Mouse (Mus musculus) ES-Bruce4 (cell line): ENCODE data around the gene Trrap.

Source experiments
- CTCF ChIP-seq: IDR thresholded peaks from one replicate; pipeline ENCODE4 v1.8.1; 2011; ENCODE audit warnings: low read depth, low read length
- POLR2A ChIP-seq: IDR thresholded peaks from one replicate; pipeline ENCODE4 v1.8.1; 2011; ENCODE audit warnings: low read length; ENCODE audit not compliant: insufficient read depth

GRCm38 (mm10) chr5:144901791-144902190 is 134.3 kb downstream of the Trrap start:
- TF ChIP-seq POLR2A, result no peak
- TF ChIP-seq CTCF, result no peak
